Mouse (Mus musculus): ENCODE measurements around the gene Oard1. TPM values are rescaled to one million over a fixed set of nuclear protein-coding genes. Genes with fewer than 3 reads are reported as not detected.

The Oard1 gene
- polyA plus RNA-seq, 2 experiments: 28.5 to 46.8 TPM

DNA sequence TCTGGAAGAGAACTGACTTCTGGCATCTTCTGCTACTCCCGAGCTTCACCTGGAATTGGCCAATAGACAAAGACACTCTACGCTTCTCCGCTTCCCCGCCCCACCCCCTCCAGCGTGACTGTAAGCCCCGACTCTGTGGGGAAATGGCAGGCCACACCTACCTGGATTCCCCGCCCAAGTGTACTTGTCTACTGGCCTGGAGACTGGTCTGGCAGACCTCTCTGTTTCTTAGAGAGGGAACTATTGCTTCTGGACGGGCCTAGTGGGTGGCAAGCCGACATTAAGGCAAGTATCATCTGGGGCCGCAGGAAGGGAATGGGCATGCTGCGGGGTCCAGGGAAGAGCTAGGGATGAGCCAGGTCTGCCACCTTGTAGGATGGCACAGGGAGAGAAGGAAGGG is 44.9 kb downstream of the Oard1 start, which contains the start of gene Unc5cl:
TSS of gene Unc5cl (plus strand) at position 214 of the 400 bp plus-strand sequence.
- WGBS: 57% methylated on average over 11 of the region's 11 CpGs
- ATAC-seq (ENCODE audit: low FRiP score, low read depth) (no peak), DNase-seq (ENCODE audit: low spot score) (no peak)
- no peak within 1 kb of the TSS for H3K9ac ChIP-seq (ENCODE audit: low read depth, low read length, severe bottlenecking)
- no peak within 1 kb of the TSS for H3K4me3 ChIP-seq (replicated peaks; ENCODE audit: low read length)
- TF ChIP-seq POLR2A (IDR thresholded peaks at IDR 0.05; ENCODE audit: borderline replicate concordance, extremely low read depth, insufficient read depth, insufficient read length): no peak
- H3K4me1 ChIP-seq (ENCODE audit: control insufficient read depth, insufficient read depth, low read length): no peaks in the 10 kb centered on the region
- no peaks in the 10 kb centered on the region for H3K36me3 ChIP-seq (ENCODE audit: control insufficient read depth, insufficient read depth, low read length)
- H3K27me3 ChIP-seq (ENCODE audit: control insufficient read depth, insufficient read depth, low read length): no peaks in the 10 kb centered on the region
- no peaks in the 10 kb centered on the region for H3K9me3 ChIP-seq (ENCODE audit: control insufficient read depth, low read length)
- H3K27ac ChIP-seq (replicated peaks; ENCODE audit: low read depth, low read length): no peak within 1 kb of the TSS
- no peak within 1 kb of the TSS for H3K4me2 ChIP-seq (replicated peaks; ENCODE audit: low read depth, low read length, severe bottlenecking)

DNA sequence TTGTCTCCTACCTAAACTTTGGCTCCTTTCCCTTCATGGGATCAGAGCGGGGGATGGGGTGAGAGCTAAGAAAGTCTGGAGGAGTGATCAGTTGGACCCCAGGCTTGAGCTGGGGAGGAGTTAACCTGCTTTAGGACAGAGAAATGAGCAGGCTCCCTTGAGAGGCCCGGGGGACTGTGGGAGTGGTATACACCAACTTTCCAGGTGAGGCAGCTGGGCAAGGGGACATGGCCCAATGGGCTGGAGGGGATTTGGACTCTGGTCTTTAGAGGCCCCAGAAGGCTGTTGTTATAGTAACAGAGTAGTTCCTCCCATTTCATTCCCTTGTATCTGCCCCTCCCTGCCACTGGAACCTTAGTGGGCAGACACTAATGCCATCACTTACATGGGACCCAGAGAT is 46.1 kb downstream of the Oard1 start:
- Histone ChIP-seq H3K27me3 (ENCODE audit: control insufficient read depth, insufficient read depth, low read length) (no peaks in the 10 kb centered on the region), H3K9me3 (ENCODE audit: control insufficient read depth, low read length) (no peaks in the 10 kb centered on the region), H3K4me3 (replicated peaks; ENCODE audit: low read length) (no peak overlapping the region), H3K36me3 (ENCODE audit: control insufficient read depth, insufficient read depth, low read length) (no peaks in the 10 kb centered on the region), H3K4me2 (replicated peaks; ENCODE audit: low read depth, low read length, severe bottlenecking) (no peak overlapping the region), H3K27ac (replicated peaks; ENCODE audit: low read depth, low read length) (no peak overlapping the region), H3K4me1 (ENCODE audit: control insufficient read depth, insufficient read depth, low read length) (no peaks in the 10 kb centered on the region), H3K9ac (ENCODE audit: low read depth, low read length, severe bottlenecking) (no peak overlapping the region)
- WGBS: 79% methylated on average over 2 of the region's 2 CpGs
- TF ChIP-seq POLR2A (IDR thresholded peaks at IDR 0.05; ENCODE audit: borderline replicate concordance, extremely low read depth, insufficient read depth, insufficient read length): no peak
- ATAC-seq (ENCODE audit: low FRiP score, low read depth): no peak
- no peak for DNase-seq (ENCODE audit: low spot score)

DNA sequence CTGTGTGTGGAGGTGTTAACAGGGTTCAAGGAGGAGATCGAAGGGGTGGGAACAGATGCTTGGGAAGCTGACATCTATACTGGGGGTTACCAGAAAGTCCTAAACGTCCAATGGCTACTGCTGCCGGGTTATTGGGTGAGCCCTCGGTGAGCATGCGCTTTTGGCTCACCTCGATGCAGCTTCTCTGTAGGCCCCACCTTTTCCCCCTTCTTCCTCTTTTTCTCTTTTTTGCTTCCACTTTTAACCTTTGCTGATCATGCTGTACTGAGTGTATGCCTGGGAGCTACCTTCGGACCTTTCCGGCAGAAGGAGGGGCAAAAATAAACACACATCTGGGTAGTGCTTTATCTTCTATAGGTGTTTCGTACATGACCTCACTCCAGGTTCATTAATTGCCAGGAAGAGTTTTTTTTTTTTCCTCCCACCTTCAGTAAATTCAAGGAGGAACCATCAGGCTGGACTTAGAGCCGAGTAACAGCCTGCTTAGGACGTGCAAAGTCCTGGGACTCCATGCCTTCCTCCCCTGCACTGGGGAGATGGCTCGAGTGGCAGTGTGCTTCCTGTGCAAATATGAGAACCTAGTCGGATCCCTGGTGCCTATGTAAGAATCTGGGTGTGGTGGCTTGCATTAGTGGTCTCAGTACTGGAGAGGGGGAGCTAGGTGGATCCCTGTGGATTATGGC is 48.3 kb downstream of the Oard1 start:
- H3K4me2 ChIP-seq (replicated peaks; ENCODE audit: low read depth, low read length, severe bottlenecking): no peak overlapping the region
- H3K9ac ChIP-seq (ENCODE audit: low read depth, low read length, severe bottlenecking): no peak overlapping the region
- H3K4me3 ChIP-seq (replicated peaks; ENCODE audit: low read length): no peak overlapping the region
- no peak for ATAC-seq (ENCODE audit: low FRiP score, low read depth)
- H3K27me3 ChIP-seq (ENCODE audit: control insufficient read depth, insufficient read depth, low read length): no peaks in the 10 kb centered on the region
- no peak for DNase-seq (ENCODE audit: low spot score)
- 80% methylated on average over 13 of the region's 13 CpGs for WGBS
- H3K9me3 ChIP-seq (ENCODE audit: control insufficient read depth, low read length): no peaks in the 10 kb centered on the region
- H3K27ac ChIP-seq (replicated peaks; ENCODE audit: low read depth, low read length): no peak overlapping the region
- no peaks in the 10 kb centered on the region for H3K36me3 ChIP-seq (ENCODE audit: control insufficient read depth, insufficient read depth, low read length)
- no peaks in the 10 kb centered on the region for H3K4me1 ChIP-seq (ENCODE audit: control insufficient read depth, insufficient read depth, low read length)
- no peak for TF ChIP-seq POLR2A (IDR thresholded peaks at IDR 0.05; ENCODE audit: borderline replicate concordance, extremely low read depth, insufficient read depth, insufficient read length)

DNA sequence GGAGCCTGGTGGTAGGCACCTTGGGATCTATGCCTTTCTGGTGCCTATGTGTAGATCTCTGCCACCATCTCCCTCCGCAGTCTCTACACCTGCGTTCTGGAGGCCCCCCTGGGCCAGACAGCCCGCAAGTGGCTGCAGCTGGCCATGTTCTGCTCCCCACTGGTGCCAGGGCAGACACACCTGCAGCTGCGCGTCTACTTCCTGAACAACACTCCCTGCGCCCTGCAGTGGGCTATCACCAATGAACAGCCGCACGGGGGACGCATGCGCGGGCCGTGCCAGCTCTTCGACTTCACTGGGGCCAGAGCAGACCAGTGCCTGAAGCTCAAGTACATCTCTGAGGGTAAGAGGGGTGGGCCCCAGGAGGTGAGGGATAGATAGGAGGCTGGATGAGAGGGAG is 52.3 kb downstream of the Oard1 start:
- Histone ChIP-seq H3K27ac (replicated peaks; ENCODE audit: low read depth, low read length) (no peak overlapping the region), H3K36me3 (ENCODE audit: control insufficient read depth, insufficient read depth, low read length) (no peaks in the 10 kb centered on the region), H3K9ac (ENCODE audit: low read depth, low read length, severe bottlenecking) (no peak overlapping the region), H3K27me3 (ENCODE audit: control insufficient read depth, insufficient read depth, low read length) (no peaks in the 10 kb centered on the region), H3K4me1 (ENCODE audit: control insufficient read depth, insufficient read depth, low read length) (peaks cover 8% of the 10 kb centered on the region), H3K9me3 (ENCODE audit: control insufficient read depth, low read length) (no peaks in the 10 kb centered on the region), H3K4me2 (replicated peaks; ENCODE audit: low read depth, low read length, severe bottlenecking) (no peak overlapping the region), H3K4me3 (replicated peaks; ENCODE audit: low read length) (no peak overlapping the region)
- DNase-seq (ENCODE audit: low spot score) (no peak), ATAC-seq (ENCODE audit: low FRiP score, low read depth) (no peak)
- 89% methylated on average over 13 of the region's 13 CpGs for WGBS
- no peak for TF ChIP-seq POLR2A (IDR thresholded peaks at IDR 0.05; ENCODE audit: borderline replicate concordance, extremely low read depth, insufficient read depth, insufficient read length)

DNA sequence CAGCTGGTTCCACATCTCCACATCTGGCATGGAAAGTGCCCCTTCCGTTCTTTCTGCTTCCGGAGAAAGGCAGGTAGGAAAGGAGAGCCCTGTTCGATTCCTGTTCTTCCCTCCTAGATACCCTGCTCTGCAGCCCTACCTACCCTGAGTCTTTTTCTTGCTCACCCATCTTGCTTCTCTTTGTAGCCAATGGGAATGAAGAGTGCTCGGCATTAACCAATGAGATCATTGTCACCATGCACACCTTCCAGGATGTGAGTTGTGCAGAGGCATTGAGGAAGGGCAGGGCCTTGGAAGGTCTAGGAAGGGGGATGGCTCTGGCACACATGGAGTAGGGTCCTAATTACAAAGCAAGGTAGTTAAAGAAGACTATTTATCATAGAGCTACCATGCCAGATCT is 53.6 kb downstream of the Oard1 start:
- DNase-seq (ENCODE audit: low spot score): no peak
- WGBS: 92% methylated on average over 4 of the region's 4 CpGs
- H3K9me3 ChIP-seq (ENCODE audit: control insufficient read depth, low read length): no peaks in the 10 kb centered on the region
- no peaks in the 10 kb centered on the region for H3K27me3 ChIP-seq (ENCODE audit: control insufficient read depth, insufficient read depth, low read length)
- no peak overlapping the region for H3K27ac ChIP-seq (replicated peaks; ENCODE audit: low read depth, low read length)
- TF ChIP-seq POLR2A (IDR thresholded peaks at IDR 0.05; ENCODE audit: borderline replicate concordance, extremely low read depth, insufficient read depth, insufficient read length): no peak
- H3K4me2 ChIP-seq (replicated peaks; ENCODE audit: low read depth, low read length, severe bottlenecking): no peak overlapping the region
- no peak overlapping the region for H3K4me3 ChIP-seq (replicated peaks; ENCODE audit: low read length)
- H3K4me1 ChIP-seq (ENCODE audit: control insufficient read depth, insufficient read depth, low read length): peaks cover 12% of the 10 kb centered on the region
- H3K36me3 ChIP-seq (ENCODE audit: control insufficient read depth, insufficient read depth, low read length): no peaks in the 10 kb centered on the region
- no peak for ATAC-seq (ENCODE audit: low FRiP score, low read depth)
- no peak overlapping the region for H3K9ac ChIP-seq (ENCODE audit: low read depth, low read length, severe bottlenecking)

Other genes starting within 250 kb of the Oard1 start
- gene A530064D06Rik, start 242.7 kb upstream of the Oard1 start, polyA plus RNA-seq (2012; rRNA removed): 0.08 TPM in 1 of 2 replicates, not detected in the other
- gene A530064D06Rik, start 242.7 kb upstream of the Oard1 start, polyA plus RNA-seq (2014; fragmentation: Nextera tagmentation; extraction: Ambion mirVana): not detected in 2 replicates
- 0.01 and 0.03 TPM in 2 replicates for gene Trem1, start 177.2 kb upstream of the Oard1 start, polyA plus RNA-seq (2012; rRNA removed)
- 0.08 TPM in 1 of 2 replicates, not detected in the other for gene Trem1, start 177.2 kb upstream of the Oard1 start, polyA plus RNA-seq (2014; fragmentation: Nextera tagmentation; extraction: Ambion mirVana)
- not detected in 2 replicates for gene Trem3, start 162.2 kb upstream of the Oard1 start, polyA plus RNA-seq (2012; rRNA removed)
- gene Trem3, start 162.2 kb upstream of the Oard1 start, polyA plus RNA-seq (2014; fragmentation: Nextera tagmentation; extraction: Ambion mirVana): not detected in 2 replicates
- gene Treml4, start 145.7 kb upstream of the Oard1 start, polyA plus RNA-seq (2012; rRNA removed): 0.13 and 0.41 TPM in 2 replicates
- 0.32 and 0.41 TPM in 2 replicates for gene Treml4, start 145.7 kb upstream of the Oard1 start, polyA plus RNA-seq (2014; fragmentation: Nextera tagmentation; extraction: Ambion mirVana)
- 0.79 and 1.3 TPM in 2 replicates for gene Treml2, start 110.5 kb upstream of the Oard1 start, polyA plus RNA-seq (2012; rRNA removed)
- gene Treml2, start 110.5 kb upstream of the Oard1 start, polyA plus RNA-seq (2014; fragmentation: Nextera tagmentation; extraction: Ambion mirVana): 0.11 TPM in 1 of 2 replicates, not detected in the other
- 0.18 and 0.45 TPM in 2 replicates for gene B430306N03Rik, start 93.9 kb upstream of the Oard1 start, polyA plus RNA-seq (2012; rRNA removed)
- gene B430306N03Rik, start 93.9 kb upstream of the Oard1 start, polyA plus RNA-seq (2014; fragmentation: Nextera tagmentation; extraction: Ambion mirVana): 0.28 TPM in 1 of 2 replicates, not detected in the other
- 10.4 and 12.8 TPM in 2 replicates for gene Trem2, start 63.6 kb upstream of the Oard1 start, polyA plus RNA-seq (2012; rRNA removed)
- 6.8 and 8.4 TPM in 2 replicates for gene Trem2, start 63.6 kb upstream of the Oard1 start, polyA plus RNA-seq (2014; fragmentation: Nextera tagmentation; extraction: Ambion mirVana)
- gene Treml1, start 50.1 kb upstream of the Oard1 start, polyA plus RNA-seq (2012; rRNA removed): 0.54 and 1.2 TPM in 2 replicates
- gene Treml1, start 50.1 kb upstream of the Oard1 start, polyA plus RNA-seq (2014; fragmentation: Nextera tagmentation; extraction: Ambion mirVana): 0.74 and 1.4 TPM in 2 replicates
- gene Nfya, start 108 bp upstream of the Oard1 start, polyA plus RNA-seq (2012; rRNA removed): 95.0 and 123 TPM in 2 replicates
- 19.2 and 22.2 TPM in 2 replicates for gene Nfya, start 108 bp upstream of the Oard1 start, polyA plus RNA-seq (2014; fragmentation: Nextera tagmentation; extraction: Ambion mirVana)
- 21.7 and 25.0 TPM in 2 replicates for gene Apobec2, start 22.9 kb downstream of the Oard1 start, polyA plus RNA-seq (2012; rRNA removed)
- 28.7 and 42.5 TPM in 2 replicates for gene Apobec2, start 22.9 kb downstream of the Oard1 start, polyA plus RNA-seq (2014; fragmentation: Nextera tagmentation; extraction: Ambion mirVana)
- gene Tspo2, start 41.5 kb downstream of the Oard1 start, polyA plus RNA-seq (2012; rRNA removed): 1.6 and 2.0 TPM in 2 replicates
- 1.7 TPM in 2 replicates for gene Tspo2, start 41.5 kb downstream of the Oard1 start, polyA plus RNA-seq (2014; fragmentation: Nextera tagmentation; extraction: Ambion mirVana)
- 0.15 and 0.41 TPM in 2 replicates for gene Unc5cl, start 44.9 kb downstream of the Oard1 start, polyA plus RNA-seq (2012; rRNA removed)
- gene Unc5cl, start 44.9 kb downstream of the Oard1 start, polyA plus RNA-seq (2014; fragmentation: Nextera tagmentation; extraction: Ambion mirVana): 0.18 TPM in 2 replicates